Mouse (Mus musculus) urinary bladder, postnatal 14 days (tissue): ENCODE measurements around the gene Ccdc114.
"Not testable (repeated sequence)": the region's sequence is repeated elsewhere in the genome, so short reads cannot be mapped to it uniquely, and the experiment has no call there.

ENCODE experiments used
- DNase-seq: peaks from one replicate; pipeline ENCODE4 v3.0.0; 2021; ENCODE audit warnings: low spot score

Gene Ccdc114

DNA sequence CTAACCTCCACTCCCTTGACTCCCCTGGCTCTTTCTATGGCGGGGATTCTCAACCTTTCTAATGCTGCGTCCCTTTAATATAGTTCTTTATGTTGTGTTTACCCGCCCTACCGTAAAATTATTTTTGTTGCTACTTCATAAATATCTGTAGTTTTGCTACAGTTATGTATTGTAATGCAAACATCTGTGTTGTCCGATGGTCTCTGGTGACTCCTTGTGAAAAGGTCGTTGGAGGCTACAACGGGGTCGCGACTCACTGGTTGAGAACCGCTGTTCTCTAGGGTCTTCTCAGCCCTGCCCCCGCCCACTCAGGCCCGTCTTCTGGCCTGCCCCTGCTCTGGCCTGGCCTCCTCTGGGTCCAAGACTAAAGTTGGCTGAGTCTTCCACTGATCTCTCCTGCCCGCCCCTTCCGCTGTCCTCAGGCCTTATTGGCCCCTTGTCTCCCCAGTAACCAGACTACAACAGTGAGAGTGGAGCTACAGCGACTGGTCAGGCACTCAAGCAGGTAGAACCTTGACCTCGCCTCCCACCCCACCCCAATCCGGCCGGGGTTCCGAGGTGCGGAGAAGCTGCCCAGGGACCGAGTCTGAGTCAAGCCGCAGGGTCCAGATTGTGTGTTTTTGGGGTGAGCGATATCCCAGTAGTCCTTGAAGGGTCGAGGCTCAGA is at the start of gene Ccdc114:
TSS of gene Ccdc114 (plus strand) at position 311 of the 667 bp plus-strand sequence.
- peak; percentile 75 for DNase-seq

GRCm38 (mm10) chr7:45876895-45877294 is 47.0 kb upstream of the Ccdc114 start:
- DNase-seq = no peak

GRCm38 (mm10) chr7:45878278-45878677 is 45.6 kb upstream of the Ccdc114 start, which contains the start of gene Grin2d:
Gene Grin2d, minus strand, starts transcription at chr7:45878378.
- not testable (repeated sequence) for DNase-seq

GRCm38 (mm10) chr7:45880531-45880930 is 43.3 kb upstream of the Ccdc114 start:
- no peak for DNase-seq

DNA sequence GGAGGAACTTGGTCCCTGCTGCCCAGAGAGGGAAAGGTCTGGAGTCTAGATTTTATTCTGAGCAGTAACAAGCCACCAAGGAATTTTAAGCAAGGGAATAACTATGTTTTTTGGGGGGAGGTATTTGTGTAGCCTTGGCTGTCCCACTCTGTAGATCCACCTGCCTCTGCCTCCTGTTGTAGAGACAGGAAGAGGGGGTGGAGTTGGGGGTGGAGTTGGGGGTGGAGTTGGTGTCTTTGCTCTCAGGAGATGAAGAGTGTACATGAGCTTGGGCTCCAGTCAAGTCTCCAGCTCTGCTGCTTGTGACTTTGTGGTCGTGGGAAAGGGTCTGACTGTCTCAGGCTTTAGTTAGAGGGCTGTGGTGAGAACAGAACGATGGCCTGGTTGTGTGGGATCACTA is 42.9 kb upstream of the Ccdc114 start:
- no peak for DNase-seq

GRCm38 (mm10) chr7:45887246-45887645 is 36.6 kb upstream of the Ccdc114 start:
- DNase-seq = no peak

GRCm38 (mm10) chr7:45892651-45893050 is 31.2 kb upstream of the Ccdc114 start:
- DNase-seq = no peak

GRCm38 (mm10) chr7:45895931-45896516 is 27.8 kb upstream of the Ccdc114 start:
- no peak for DNase-seq

DNA sequence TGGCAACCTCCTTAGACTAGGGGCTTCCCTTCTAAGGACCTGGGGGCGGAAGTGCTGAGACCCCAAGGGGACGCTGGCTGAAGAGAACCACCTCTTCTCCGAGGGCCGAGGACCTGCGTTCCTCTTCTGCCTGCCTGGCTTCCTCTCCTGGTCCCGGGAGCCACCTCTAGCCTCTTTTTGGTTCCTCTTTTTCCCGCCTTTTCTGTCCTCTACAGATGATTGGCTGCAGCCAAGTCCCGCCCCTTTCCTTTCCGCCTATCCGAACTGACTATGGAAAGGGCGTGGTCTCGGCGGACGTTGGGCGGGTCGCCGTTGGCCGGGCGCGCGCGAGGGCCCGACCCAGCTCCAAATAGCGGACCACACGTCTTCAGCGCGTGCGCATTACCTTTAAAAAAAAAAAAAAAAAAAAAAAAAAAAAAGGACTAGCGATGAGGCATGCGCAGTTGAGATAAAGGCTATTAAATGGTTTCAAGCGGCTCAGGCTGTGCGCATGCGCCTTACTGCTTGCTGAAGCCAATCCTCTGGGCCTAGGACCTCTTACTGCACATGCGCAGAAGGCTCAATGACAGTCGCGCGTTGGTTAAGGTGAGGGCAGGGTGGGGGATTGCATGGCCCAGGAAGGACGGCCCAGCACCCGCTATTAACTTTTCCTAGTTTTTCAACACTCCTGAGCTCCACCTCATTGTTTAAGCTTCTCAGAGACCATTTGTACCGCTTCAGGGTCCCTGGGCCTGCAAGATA is 27.2 kb upstream of the Ccdc114 start, which contains the start of the genes Syngr4 and Tmem143:
TSS of gene Syngr4 (minus strand) at position 198 of the 741 bp plus-strand sequence.
TSS of gene Tmem143 (plus strand) at position 425 of the 741 bp plus-strand sequence.
- peak; percentile 96 for DNase-seq

DNA sequence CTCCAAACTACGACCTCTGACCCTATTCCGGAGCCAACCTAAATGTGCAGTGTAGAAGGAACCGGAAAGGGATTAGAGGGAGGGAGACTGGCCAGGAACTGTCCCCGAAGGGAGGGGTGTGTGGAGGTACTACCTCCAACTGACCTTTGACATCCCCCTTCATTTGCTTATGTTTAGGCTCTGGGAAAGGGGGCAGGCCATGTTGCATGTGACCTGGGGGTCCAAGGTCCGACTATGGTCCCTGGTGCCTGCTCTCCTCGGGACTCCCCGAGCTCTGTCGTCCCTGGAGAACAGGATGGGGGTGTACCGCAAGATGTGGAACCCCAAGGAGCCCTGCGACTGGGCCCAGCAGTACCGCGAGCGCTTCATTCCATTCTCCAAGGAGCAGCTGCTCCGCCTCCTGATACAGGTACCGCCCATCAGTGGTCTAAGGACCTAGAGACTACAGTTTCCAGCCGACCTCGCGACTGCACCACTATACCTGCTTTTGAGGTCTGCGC is 26.6 kb upstream of the Ccdc114 start:
- DNase-seq = peak; percentile 61

DNA sequence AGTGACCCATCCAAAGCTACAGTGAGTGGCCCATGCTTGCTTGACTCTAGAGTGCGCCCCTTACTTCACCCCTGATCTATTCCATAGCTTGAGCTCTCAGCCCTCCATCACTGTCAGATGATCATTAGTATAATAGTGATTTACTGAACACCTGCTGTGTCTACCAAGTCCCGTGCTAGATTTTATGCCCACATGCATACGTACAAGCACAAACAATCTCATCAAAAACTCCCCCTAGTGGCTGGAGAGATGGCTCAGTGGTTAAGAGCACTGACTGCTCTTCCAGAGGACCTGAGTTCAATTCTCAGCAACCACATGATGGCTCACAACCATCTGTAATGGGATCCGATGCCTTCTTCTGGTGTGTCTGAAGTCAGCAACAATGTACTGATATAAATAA is 25.7 kb upstream of the Ccdc114 start:
- not testable (repeated sequence) for DNase-seq

GRCm38 (mm10) chr7:45901562-45901961 is 22.3 kb upstream of the Ccdc114 start:
- no peak for DNase-seq

DNA sequence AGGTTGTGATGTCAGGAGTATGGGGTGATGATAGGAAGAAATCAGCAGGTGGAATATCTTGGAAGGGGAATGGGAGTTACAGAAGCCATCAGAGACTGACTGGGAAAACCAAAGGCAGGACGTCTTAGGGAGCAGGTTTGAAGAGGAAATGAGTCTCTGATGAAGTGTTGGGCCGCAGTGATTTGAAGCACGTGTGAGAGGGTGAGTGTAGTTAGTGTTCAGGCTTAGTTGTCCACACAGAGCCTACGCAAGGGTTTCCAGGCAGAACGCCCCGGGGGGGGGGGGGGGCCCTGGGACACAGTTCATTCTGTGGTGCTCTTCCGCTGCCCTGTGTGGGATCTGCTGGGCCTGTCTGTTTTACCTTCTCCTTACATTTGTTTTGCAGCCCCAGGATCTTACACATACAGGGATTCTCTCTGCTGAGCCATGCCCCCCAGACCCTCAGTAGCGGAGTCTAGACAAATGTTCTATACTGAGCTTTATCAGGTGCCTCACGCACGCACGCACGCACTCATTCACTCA is 21.3 kb upstream of the Ccdc114 start:
- no peak for DNase-seq

DNA sequence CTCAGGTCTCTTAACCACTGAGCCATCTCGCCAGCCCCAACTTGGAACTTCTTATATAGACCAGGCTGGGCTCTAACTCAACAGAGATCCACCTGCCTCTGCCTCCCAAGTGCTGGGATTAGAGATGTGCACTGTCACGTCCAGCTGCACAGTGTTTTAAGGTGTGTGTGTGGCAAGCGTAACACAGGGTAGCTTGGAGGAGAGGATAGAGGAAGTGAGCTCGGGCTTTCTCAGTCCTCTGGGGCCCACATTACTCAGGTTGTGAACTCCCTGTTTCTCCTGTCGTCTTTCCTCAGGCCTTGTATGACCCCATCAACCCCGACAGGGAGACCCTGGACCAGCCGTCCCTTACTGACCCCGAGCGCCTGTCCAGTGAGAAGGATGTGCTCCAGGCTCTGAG is 17.2 kb upstream of the Ccdc114 start:
- DNase-seq = no peak

GRCm38 (mm10) chr7:45908384-45908783 is 15.5 kb upstream of the Ccdc114 start:
- DNase-seq = no peak

GRCm38 (mm10) chr7:45909145-45909544 is 14.7 kb upstream of the Ccdc114 start:
- no peak for DNase-seq

DNA sequence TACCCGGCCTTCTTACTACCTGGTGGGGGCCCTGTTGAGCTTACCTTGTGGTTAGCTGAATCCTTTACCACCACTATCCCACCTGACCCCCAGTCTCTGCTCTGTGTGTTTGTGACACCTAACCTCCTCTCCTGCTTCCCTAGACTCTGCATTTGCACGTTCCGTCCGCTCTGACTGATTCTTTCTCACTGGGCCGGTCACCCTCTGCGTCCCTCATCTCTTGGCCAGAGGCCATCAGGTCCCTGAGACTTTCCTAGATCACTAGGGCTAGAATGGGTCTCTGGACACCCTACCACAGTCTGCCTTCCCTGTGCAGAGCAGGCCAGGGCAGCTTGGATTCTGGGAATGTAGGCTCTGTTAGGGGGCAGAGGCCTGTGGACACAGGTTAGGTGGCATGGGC is 9.8 kb upstream of the Ccdc114 start:
- DNase-seq = no peak

- DNase-seq = no peak
These were observed 8.9 kb upstream of the Ccdc114 start for GRCm38 (mm10) chr7:45915011-45915410.

- peak; percentile 75 for DNase-seq
These were observed 7.5 kb upstream of the Ccdc114 start for GRCm38 (mm10) chr7:45916056-45917003.

- no peak for DNase-seq
These were observed 6.7 kb upstream of the Ccdc114 start for GRCm38 (mm10) chr7:45917004-45917704.

- no peak for DNase-seq
These were observed 5.9 kb upstream of the Ccdc114 start for GRCm38 (mm10) chr7:45917926-45918325.
